Mouse (Mus musculus): ENCODE results near the gene Urgcp. TPM values are rescaled to one million over a fixed set of nuclear protein-coding genes. Genes with fewer than 3 reads are reported as not detected.

The Urgcp gene
- polyA plus RNA-seq, 1 experiment from 2014 or later: 34.4 TPM

GRCm38 (mm10) chr11:5788056-5789014 is 26.2 kb upstream of the Urgcp start, which contains the start of gene Dbnl:
Gene Dbnl (plus strand): TSS chr11:5788488.
- peak; percentile 98 for ATAC-seq
- H3K9me3 ChIP-seq (replicated peaks; ENCODE audit: control insufficient read depth, low read length, poor library complexity, severe bottlenecking): no peaks in the 10 kb centered on the region
- H3K27ac ChIP-seq (ENCODE audit: low read length): peak within 1 kb of the TSS; percentile 93
- H3K9ac ChIP-seq (ENCODE audit: low read depth, low read length): peak within 1 kb of the TSS; percentile 95
- no peaks in the 10 kb centered on the region for H3K27me3 ChIP-seq (ENCODE audit: control insufficient read depth, insufficient read depth, low read depth, low read length)
- peaks cover 14% of the 10 kb centered on the region for H3K36me3 ChIP-seq (ENCODE audit: control insufficient read depth, insufficient read depth, low read length)
- under 1% methylated on average over 70 of the region's 74 CpGs for WGBS
- peaks cover 25% of the 10 kb centered on the region for H3K4me1 ChIP-seq (ENCODE audit: control insufficient read depth, insufficient read depth, low read length)
- peak within 1 kb of the TSS; percentile 64 for H3K4me2 ChIP-seq (ENCODE audit: low read length)
- H3K4me3 ChIP-seq (ENCODE audit: low read depth, low read length): peak within 1 kb of the TSS; percentile 89

GRCm38 (mm10) chr11:5787671-5788055 is 25.5 kb upstream of the Urgcp start:
- H3K9ac ChIP-seq (ENCODE audit: low read depth, low read length): peak overlapping the region; percentile 95
- peak overlapping the region; percentile 64 for H3K4me2 ChIP-seq (ENCODE audit: low read length)
- ATAC-seq: no peak
- 43% methylated on average over 8 of the region's 8 CpGs for WGBS
- H3K9me3 ChIP-seq (replicated peaks; ENCODE audit: control insufficient read depth, low read length, poor library complexity, severe bottlenecking): no peaks in the 10 kb centered on the region
- peaks cover 25% of the 10 kb centered on the region for H3K4me1 ChIP-seq (ENCODE audit: control insufficient read depth, insufficient read depth, low read length)
- H3K4me3 ChIP-seq (ENCODE audit: low read depth, low read length): peak overlapping the region; percentile 89
- peak overlapping the region; percentile 93 for H3K27ac ChIP-seq (ENCODE audit: low read length)
- H3K27me3 ChIP-seq (ENCODE audit: control insufficient read depth, insufficient read depth, low read depth, low read length): no peaks in the 10 kb centered on the region
- H3K36me3 ChIP-seq (ENCODE audit: control insufficient read depth, insufficient read depth, low read length): peaks cover 11% of the 10 kb centered on the region

DNA sequence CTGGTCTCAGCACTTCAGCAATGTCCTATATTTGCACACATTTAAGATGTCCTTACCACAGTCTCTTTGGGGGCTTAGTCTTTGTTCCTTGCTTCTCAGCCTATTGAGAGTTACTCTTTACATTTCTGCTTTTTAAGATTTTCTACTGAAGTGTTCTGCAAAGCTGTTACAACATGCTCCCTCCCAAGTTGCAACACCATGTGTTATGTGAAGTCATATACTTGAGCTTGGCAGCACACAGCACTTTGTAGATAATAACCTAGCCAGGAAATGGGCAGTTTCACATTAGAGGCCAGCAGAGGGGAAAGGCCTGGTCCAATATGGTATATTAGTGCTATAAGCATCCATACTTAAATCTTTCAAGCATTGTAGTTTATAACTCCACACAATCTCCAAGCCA is 23.6 kb upstream of the Urgcp start:
- Histone ChIP-seq H3K9me3 (replicated peaks; ENCODE audit: control insufficient read depth, low read length, poor library complexity, severe bottlenecking) (no peaks in the 10 kb centered on the region), H3K27me3 (ENCODE audit: control insufficient read depth, insufficient read depth, low read depth, low read length) (no peaks in the 10 kb centered on the region), H3K4me1 (ENCODE audit: control insufficient read depth, insufficient read depth, low read length) (peaks cover 23% of the 10 kb centered on the region), H3K4me3 (ENCODE audit: low read depth, low read length) (no peak overlapping the region), H3K27ac (ENCODE audit: low read length) (no peak overlapping the region), H3K4me2 (ENCODE audit: low read length) (no peak overlapping the region), H3K36me3 (ENCODE audit: control insufficient read depth, insufficient read depth, low read length) (no peaks in the 10 kb centered on the region; the same call in 1 of the 2 replicates), H3K9ac (ENCODE audit: low read depth, low read length) (no peak overlapping the region)
- no peak for ATAC-seq

DNA sequence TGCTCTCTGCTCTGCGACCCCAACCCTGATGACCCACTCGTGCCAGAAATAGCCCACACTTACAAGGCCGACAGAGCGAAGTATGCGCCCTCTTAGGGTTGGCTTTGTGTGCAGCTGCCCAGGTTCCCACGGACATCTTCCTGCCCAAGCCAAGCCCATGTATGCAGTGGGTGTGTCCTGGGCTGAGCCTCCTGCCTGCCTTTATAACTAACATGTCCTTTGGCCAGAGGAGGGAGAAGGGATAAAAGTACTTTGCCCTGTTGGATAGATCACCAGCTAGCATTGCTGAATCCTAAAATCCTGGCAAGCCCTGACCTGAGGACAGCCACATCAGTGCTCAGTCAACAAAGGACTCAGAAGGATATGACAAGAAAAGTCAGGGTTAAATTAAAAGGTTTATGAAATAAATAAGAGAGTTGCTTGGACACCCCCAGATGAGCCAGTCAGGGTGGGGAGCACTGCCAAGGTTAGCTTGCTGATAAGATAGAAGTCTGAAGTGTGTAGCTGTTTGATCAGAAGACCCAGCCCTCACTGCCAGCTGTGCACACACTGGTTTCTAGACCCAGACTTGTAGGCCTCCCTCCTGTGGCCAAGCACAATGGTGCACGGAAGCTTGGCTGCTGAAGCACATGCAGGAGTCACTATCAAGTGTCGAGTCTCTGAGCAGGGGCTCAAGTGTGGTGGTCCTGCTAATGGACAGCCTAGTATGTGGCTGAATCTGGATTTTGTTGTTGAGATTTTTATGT is 20.2 kb upstream of the Urgcp start:
- no peaks in the 10 kb centered on the region for H3K27me3 ChIP-seq (ENCODE audit: control insufficient read depth, insufficient read depth, low read depth, low read length)
- no peak overlapping the region for H3K9ac ChIP-seq (ENCODE audit: low read depth, low read length)
- H3K4me2 ChIP-seq (ENCODE audit: low read length): no peak overlapping the region
- H3K36me3 ChIP-seq (ENCODE audit: control insufficient read depth, insufficient read depth, low read length): no peaks in the 10 kb centered on the region; the same call in 1 of the 2 replicates
- 68% methylated on average over 8 of the region's 8 CpGs for WGBS
- H3K4me1 ChIP-seq (ENCODE audit: control insufficient read depth, insufficient read depth, low read length): peaks cover 2% of the 10 kb centered on the region
- no peak overlapping the region for H3K27ac ChIP-seq (ENCODE audit: low read length)
- ATAC-seq: no peak
- H3K9me3 ChIP-seq (replicated peaks; ENCODE audit: control insufficient read depth, low read length, poor library complexity, severe bottlenecking): no peaks in the 10 kb centered on the region
- no peak overlapping the region for H3K4me3 ChIP-seq (ENCODE audit: low read depth, low read length)

DNA sequence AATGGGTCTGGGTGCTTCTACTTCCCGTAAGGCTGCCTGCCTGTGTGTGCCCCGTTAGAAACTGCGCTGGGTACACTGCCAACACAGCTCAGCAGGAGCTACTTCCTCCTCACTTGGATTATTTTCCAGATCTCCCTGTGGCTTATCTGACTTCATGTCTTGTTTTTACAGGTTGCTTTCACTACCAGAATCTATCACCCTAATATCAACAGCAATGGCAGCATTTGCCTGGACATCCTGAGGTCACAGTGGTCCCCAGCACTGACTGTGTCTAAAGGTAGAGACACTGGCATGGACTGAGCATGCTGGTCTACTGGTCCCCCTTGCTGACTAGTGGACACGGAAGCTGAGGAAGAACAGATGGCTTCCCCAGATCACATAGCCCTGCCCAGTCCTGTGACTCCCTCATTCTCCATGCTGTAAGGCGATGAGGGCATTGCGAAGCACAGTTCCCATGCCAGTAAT is 17.9 kb upstream of the Urgcp start:
- WGBS: 95% methylated on average over 6 of the region's 6 CpGs
- Histone ChIP-seq H3K4me1 (ENCODE audit: control insufficient read depth, insufficient read depth, low read length) (no peaks in the 10 kb centered on the region), H3K27me3 (ENCODE audit: control insufficient read depth, insufficient read depth, low read depth, low read length) (no peaks in the 10 kb centered on the region), H3K27ac (ENCODE audit: low read length) (no peak overlapping the region), H3K9me3 (replicated peaks; ENCODE audit: control insufficient read depth, low read length, poor library complexity, severe bottlenecking) (no peaks in the 10 kb centered on the region), H3K4me2 (ENCODE audit: low read length) (no peak overlapping the region), H3K4me3 (ENCODE audit: low read depth, low read length) (no peak overlapping the region), H3K36me3 (ENCODE audit: control insufficient read depth, insufficient read depth, low read length) (no peaks in the 10 kb centered on the region; the same call in 1 of the 2 replicates), H3K9ac (ENCODE audit: low read depth, low read length) (no peak overlapping the region)
- ATAC-seq: no peak

- Histone ChIP-seq H3K4me2 (ENCODE audit: low read length) (no peak overlapping the region), H3K4me3 (ENCODE audit: low read depth, low read length) (no peak overlapping the region), H3K9ac (ENCODE audit: low read depth, low read length) (no peak overlapping the region), H3K4me1 (ENCODE audit: control insufficient read depth, insufficient read depth, low read length) (no peaks in the 10 kb centered on the region), H3K27me3 (ENCODE audit: control insufficient read depth, insufficient read depth, low read depth, low read length) (no peaks in the 10 kb centered on the region), H3K9me3 (replicated peaks; ENCODE audit: control insufficient read depth, low read length, poor library complexity, severe bottlenecking) (no peaks in the 10 kb centered on the region), H3K36me3 (ENCODE audit: control insufficient read depth, insufficient read depth, low read length) (no peaks in the 10 kb centered on the region; the same call in 1 of the 2 replicates), H3K27ac (ENCODE audit: low read length) (no peak overlapping the region)
- ATAC-seq: no peak
- WGBS: 76% methylated on average over 2 of the region's 2 CpGs
Observed at GRCm38 (mm10) chr11:5778481-5778880, 16.3 kb upstream of the Urgcp start.

DNA sequence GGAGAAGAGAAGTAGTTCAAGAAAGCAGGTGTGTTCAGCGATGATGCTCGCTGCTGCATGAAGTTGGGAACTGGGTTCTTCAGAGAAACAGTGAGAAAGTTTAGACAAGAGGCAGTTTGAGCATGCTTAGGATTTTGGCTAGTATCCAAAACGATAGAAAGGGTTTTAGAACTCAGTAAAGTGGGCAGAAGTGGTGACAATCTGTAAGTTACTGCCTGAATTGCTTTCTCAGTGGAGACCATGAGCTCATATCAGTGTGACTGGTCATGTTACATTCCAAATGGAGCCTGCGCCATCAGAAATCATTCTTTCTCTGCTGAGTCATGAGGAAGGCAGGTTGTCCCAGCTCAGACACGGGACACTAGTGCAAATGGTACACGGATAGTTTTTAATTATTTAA is 3.8 kb upstream of the Urgcp start:
- H3K4me3 ChIP-seq (ENCODE audit: low read depth, low read length): no peak overlapping the region
- 91% methylated on average over 6 of the region's 6 CpGs for WGBS
- H3K27me3 ChIP-seq (ENCODE audit: control insufficient read depth, insufficient read depth, low read depth, low read length): no peaks in the 10 kb centered on the region
- no peak for ATAC-seq
- H3K36me3 ChIP-seq (ENCODE audit: control insufficient read depth, insufficient read depth, low read length): peaks cover 10% of the 10 kb centered on the region
- peaks cover 5% of the 10 kb centered on the region; the same call in 1 of the 2 replicates for H3K4me1 ChIP-seq (ENCODE audit: control insufficient read depth, insufficient read depth, low read length)
- no peak overlapping the region for H3K4me2 ChIP-seq (ENCODE audit: low read length)
- H3K27ac ChIP-seq (ENCODE audit: low read length): no peak overlapping the region
- no peak overlapping the region for H3K9ac ChIP-seq (ENCODE audit: low read depth, low read length)
- H3K9me3 ChIP-seq (replicated peaks; ENCODE audit: control insufficient read depth, low read length, poor library complexity, severe bottlenecking): no peaks in the 10 kb centered on the region

GRCm38 (mm10) chr11:5762633-5762982 is 432 bp upstream of the Urgcp start:
- Histone ChIP-seq H3K9me3 (replicated peaks; ENCODE audit: control insufficient read depth, low read length, poor library complexity, severe bottlenecking) (no peaks in the 10 kb centered on the region), H3K4me2 (ENCODE audit: low read length) (peak overlapping the region; percentile 84), H3K4me3 (ENCODE audit: low read depth, low read length) (peak overlapping the region; percentile 74), H3K9ac (ENCODE audit: low read depth, low read length) (no peak overlapping the region), H3K36me3 (ENCODE audit: control insufficient read depth, insufficient read depth, low read length) (no peaks in the 10 kb centered on the region), H3K27ac (ENCODE audit: low read length) (peak overlapping the region; percentile 94), H3K27me3 (ENCODE audit: control insufficient read depth, insufficient read depth, low read depth, low read length) (no peaks in the 10 kb centered on the region), H3K4me1 (ENCODE audit: control insufficient read depth, insufficient read depth, low read length) (peaks cover 11% of the 10 kb centered on the region)
- 18% methylated on average over 6 of the region's 6 CpGs for WGBS
- peak; percentile 61 for ATAC-seq

DNA sequence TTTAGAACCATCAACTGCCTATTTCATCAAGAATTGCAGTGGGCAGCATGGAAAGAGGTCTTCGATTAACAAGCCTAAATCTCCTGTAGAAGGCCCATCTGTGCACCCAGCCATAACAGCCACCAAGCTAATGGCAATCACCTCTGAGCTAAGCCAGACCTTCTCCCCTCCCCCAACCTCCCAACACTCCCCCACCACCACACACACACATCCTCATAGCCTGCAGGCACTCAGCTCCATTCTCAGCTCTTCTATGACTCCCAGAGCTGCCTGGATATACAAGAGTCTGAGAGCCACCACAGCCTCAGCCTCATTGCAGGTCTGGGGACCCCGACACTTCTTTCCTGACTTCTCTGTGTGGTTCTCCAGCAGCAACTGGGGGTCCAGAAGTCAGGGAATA is 8.4 kb downstream of the Urgcp start:
- WGBS: 91% methylated on average over 2 of the region's 2 CpGs
- ATAC-seq: no peak

More for the DNA sequence above, 8.4 kb downstream of the Urgcp start:
- Histone ChIP-seq H3K9ac (ENCODE audit: low read depth, low read length) (no peak overlapping the region), H3K4me1 (ENCODE audit: control insufficient read depth, insufficient read depth, low read length) (no peaks in the 10 kb centered on the region), H3K9me3 (replicated peaks; ENCODE audit: control insufficient read depth, low read length, poor library complexity, severe bottlenecking) (peaks cover 5% of the 10 kb centered on the region; the same call in 1 of the 2 replicates), H3K4me2 (ENCODE audit: low read length) (no peak overlapping the region), H3K36me3 (ENCODE audit: control insufficient read depth, insufficient read depth, low read length) (no peaks in the 10 kb centered on the region), H3K27ac (ENCODE audit: low read length) (no peak overlapping the region), H3K27me3 (ENCODE audit: control insufficient read depth, insufficient read depth, low read depth, low read length) (no peaks in the 10 kb centered on the region), H3K4me3 (ENCODE audit: low read depth, low read length) (no peak overlapping the region)

Data from midbrain, embryonic 16.5 days (tissue).